In genomic region chr9:13468778-13469177, GRCm38 (mm10) we compare ENCODE assay signal across 12 mouse cellular contexts. TPM values are rescaled to one million over a fixed set of nuclear protein-coding genes. Genes with fewer than 3 reads are reported as not detected.
DNase-seq lines count a peak whose midpoint lies in the region; ATAC-seq and TF ChIP-seq lines count a peak whose summit lies in the region.
"Had no signal": no experiment of that assay in that cellular context is flagged by ENCODE, and none has a peak within 500 bp of the region (broad histone marks: within the 10 kb centered on the region; RNA-seq: fewer than 3 reads in every experiment).

No protein-coding gene starts in this region.

- no peaks in the 10 kb centered on the region for H3K9me3 ChIP-seq in kidney, embryonic 16.5 days (ENCODE audit: low read length)
- H3K9me3 ChIP-seq in midbrain, embryonic 14.5 days (ENCODE audit: control insufficient read depth, low read length): no peaks in the 10 kb centered on the region
- H3K9me3 ChIP-seq: liver, embryonic 12.5 days had no signal

- no peak overlapping the region for H3K4me3 ChIP-seq in kidney, embryonic 16.5 days (ENCODE audit: low read length)
- no peak overlapping the region for H3K4me3 ChIP-seq in small intestine, adult 2 months (ENCODE audit: low read depth, low read length)
- no peak overlapping the region for H3K4me3 ChIP-seq in midbrain, embryonic 14.5 days (replicated peaks; ENCODE audit: low read depth, low read length)
- H3K4me3 ChIP-seq: liver, embryonic 12.5 days had no signal

- TF ChIP-seq CTCF in small intestine, adult 2 months (IDR thresholded peaks at IDR 0.05; ENCODE audit: extremely low read depth, insufficient read length, insufficient replicate concordance, low read depth, low read length): no peak

- no peaks in the 10 kb centered on the region for H3K27me3 ChIP-seq in kidney, embryonic 16.5 days (ENCODE audit: insufficient read depth, low read length)
- H3K27me3 ChIP-seq in small intestine, adult 2 months (ENCODE audit: control insufficient read depth, insufficient read depth, low read length): no peaks in the 10 kb centered on the region
- H3K27me3 ChIP-seq in midbrain, embryonic 14.5 days (ENCODE audit: control insufficient read depth, insufficient read depth, low read length): no peaks in the 10 kb centered on the region
- H3K27me3 ChIP-seq: liver, embryonic 12.5 days had no signal

- no peak for TF ChIP-seq POLR2A in small intestine, adult 2 months (IDR thresholded peaks at IDR 0.05; ENCODE audit: low read depth, low read length)

- 0 out of 2 replicates have a peak, but pooled peaks have one; percentile 39 for ATAC-seq in kidney, embryonic 16.5 days (ENCODE audit: low FRiP score, low TSS enrichment)
- ATAC-seq in activated CD4-positive, CD25-positive, alpha-beta regulatory T cell, adult 4 months: peak; percentile 21
- peak; percentile 40; the same call in 1 of the 2 replicates for ATAC-seq in granulocyte monocyte progenitor cell, adult 5-6 weeks (replicated peaks; ENCODE audit: poor library complexity, severe bottlenecking)
- ATAC-seq in midbrain, embryonic 14.5 days (ENCODE audit: low FRiP score, low TSS enrichment): no peak
- ATAC-seq: forebrain, embryonic 16.5 days; liver, embryonic 12.5 days had no signal

- no peaks in the 10 kb centered on the region for H3K36me3 ChIP-seq in kidney, embryonic 16.5 days (ENCODE audit: insufficient read depth, low read length)
- no peaks in the 10 kb centered on the region for H3K36me3 ChIP-seq in small intestine, adult 2 months (ENCODE audit: control insufficient read depth, insufficient read depth, low read length)
- no peaks in the 10 kb centered on the region for H3K36me3 ChIP-seq in midbrain, embryonic 14.5 days (ENCODE audit: control insufficient read depth, insufficient read depth, low read length)
- H3K36me3 ChIP-seq: liver, embryonic 12.5 days had no signal

- H3K4me2 ChIP-seq in kidney, embryonic 16.5 days (replicated peaks; ENCODE audit: low read depth, low read length): no peak overlapping the region
- no peak overlapping the region for H3K4me2 ChIP-seq in midbrain, embryonic 14.5 days (ENCODE audit: low read length)
- H3K4me2 ChIP-seq: liver, embryonic 12.5 days had no signal

- H3K27ac ChIP-seq in kidney, embryonic 16.5 days (ENCODE audit: low read length): peak overlapping the region; percentile 56
- peak overlapping the region; percentile 13; the same call in 1 of the 2 replicates for H3K27ac ChIP-seq in small intestine, adult 2 months (ENCODE audit: insufficient read depth, low read depth, low read length)
- H3K27ac ChIP-seq in midbrain, embryonic 14.5 days (replicated peaks; ENCODE audit: low read depth, low read length): no peak overlapping the region

- 80% methylated on average over 6 of the region's 6 CpGs for WGBS in kidney, embryonic 16.5 days
- WGBS in small intestine, adult 2 months: 72% methylated on average over 6 of the region's 6 CpGs
- WGBS in midbrain, embryonic 14.5 days: 84% methylated on average over 6 of the region's 6 CpGs

- no peak overlapping the region for H3K9ac ChIP-seq in kidney, embryonic 16.5 days (replicated peaks; ENCODE audit: low read length)
- H3K9ac ChIP-seq in midbrain, embryonic 14.5 days (replicated peaks; ENCODE audit: low read length): no peak overlapping the region
- H3K9ac ChIP-seq: liver, embryonic 12.5 days had no signal

- DNase-seq in kidney, adult 9 months: no peak
- no peak for DNase-seq in midbrain, embryonic 14.5 days
- DNase-seq in layer of hippocampus, adult 9-10 months (ENCODE audit: low spot score): no peak
- DNase-seq in adrenal gland, postnatal 4 days (ENCODE audit: low spot score in 2 of 2): no peak
- DNase-seq: kidney, adult 18-20 months had no signal

- peaks cover 33% of the 10 kb centered on the region for H3K4me1 ChIP-seq in kidney, embryonic 16.5 days (ENCODE audit: insufficient read depth, low read length)
- peaks cover 13% of the 10 kb centered on the region for H3K4me1 ChIP-seq in small intestine, adult 2 months (ENCODE audit: control insufficient read depth, insufficient read depth, insufficient read length, low read length)
- H3K4me1 ChIP-seq in midbrain, embryonic 14.5 days (ENCODE audit: control insufficient read depth, insufficient read depth, low read length): 0 out of 2 replicates have a peak, but pooled peaks cover 3% of the 10 kb centered on the region

RNA-seq across cellular contexts. Expression of gene Gm17571, which starts 22.2 kb away (rescaled TPM):
- polyA plus RNA-seq in kidney, embryonic 16.5 days (2015; fragmentation: Nextera tagmentation; extraction: Ambion mirVana): not detected in 2 replicates
- not detected for polyA plus RNA-seq in activated CD4-positive, CD25-positive, alpha-beta regulatory T cell, adult 4 months (2017; shearing (Covaris generic))
- total RNA-seq in granulocyte monocyte progenitor cell, adult 5-6 weeks (2014; fragmentation: Nextera tagmentation): not detected in 2 replicates
- total RNA-seq in granulocyte monocyte progenitor cell, adult 5-6 weeks (2017): not detected in 2 replicates
- not detected in 2 replicates for polyA plus RNA-seq in small intestine, adult 2 months (2012; rRNA removed)
- not detected in 2 replicates for polyA plus RNA-seq in midbrain, embryonic 14.5 days (2014; fragmentation: Nextera tagmentation; extraction: Ambion mirVana)
- not detected for total RNA-seq in adrenal gland, postnatal 4 days (2021)
- total RNA-seq: monocyte, adult 5-6 weeks had no signal
- polyA plus RNA-seq: forebrain, embryonic 16.5 days; liver, embryonic 12.5 days had no signal
